Mouse (Mus musculus): ENCODE measurements around the gene Ifit1bl2. TPM values are rescaled to one million over a fixed set of nuclear protein-coding genes. Genes with fewer than 3 reads are reported as not detected.
A peak's percentile ranks its signal among the peaks of the same experiment; 100 is the strongest.
"Not testable (repeated sequence)": the region's sequence is repeated elsewhere in the genome, so short reads cannot be mapped to it uniquely, and the experiment has no call there.

Ifit1bl2 gene
- polyA plus RNA-seq, 1 experiment from 2014 or later = 0.50 TPM

DNA sequence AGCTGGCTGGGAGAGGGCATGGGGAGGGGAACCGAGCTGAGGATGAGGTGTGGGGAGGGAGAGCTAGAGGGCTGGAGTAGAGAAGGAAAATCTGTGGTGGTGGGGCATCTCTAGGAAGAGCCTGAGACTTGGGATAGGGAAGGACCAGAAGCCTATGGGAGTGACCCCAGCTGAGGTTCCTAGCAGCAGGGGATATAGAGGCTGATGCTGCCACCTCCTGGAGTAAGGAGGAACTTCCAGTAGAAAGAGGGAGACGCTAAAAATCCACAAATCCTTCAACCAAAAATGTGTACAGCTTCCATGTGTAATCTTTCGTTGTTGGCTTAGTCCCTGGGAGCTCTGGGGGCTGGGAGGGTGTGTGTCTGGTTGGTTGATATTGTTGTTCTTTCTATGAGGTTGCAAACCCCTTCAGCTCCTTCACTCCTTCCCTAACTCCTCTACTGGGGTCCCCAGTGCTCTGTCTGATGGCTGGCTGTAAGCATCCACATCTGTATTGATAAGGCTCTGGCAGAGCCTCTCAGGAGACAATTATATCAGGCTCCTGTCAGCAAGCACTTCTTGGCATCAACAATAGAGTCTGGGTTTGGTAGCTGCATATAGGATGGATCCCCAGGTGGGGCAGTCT, 3.5 kb downstream of the Ifit1bl2 start:
- Histone ChIP-seq H3K79me2 (ENCODE audit: inconsistent target) (peaks cover 20% of the 10 kb centered on the region), H3K27ac (no peak overlapping the region), H3K36me3 (ENCODE audit: inconsistent target) (no peaks in the 10 kb centered on the region), H3K4me3 (ENCODE audit: inconsistent target) (no peak overlapping the region)
- WGBS (ENCODE audit: missing documents) = 29% methylated on average over 3 of the region's 3 CpGs

- Histone ChIP-seq H3K27ac (no peak overlapping the region; the same call in 1 of the 2 replicates), H3K79me2 (ENCODE audit: inconsistent target) (no peaks in the 10 kb centered on the region), H3K4me3 (ENCODE audit: inconsistent target) (no peak overlapping the region), H3K36me3 (ENCODE audit: inconsistent target) (no peaks in the 10 kb centered on the region)
- 0% methylated on average over 2 of the region's 2 CpGs for WGBS (ENCODE audit: missing documents)
Measured at GRCm38 (mm10) chr19:34633484-34633883, 7.1 kb downstream of the Ifit1bl2 start.

DNA sequence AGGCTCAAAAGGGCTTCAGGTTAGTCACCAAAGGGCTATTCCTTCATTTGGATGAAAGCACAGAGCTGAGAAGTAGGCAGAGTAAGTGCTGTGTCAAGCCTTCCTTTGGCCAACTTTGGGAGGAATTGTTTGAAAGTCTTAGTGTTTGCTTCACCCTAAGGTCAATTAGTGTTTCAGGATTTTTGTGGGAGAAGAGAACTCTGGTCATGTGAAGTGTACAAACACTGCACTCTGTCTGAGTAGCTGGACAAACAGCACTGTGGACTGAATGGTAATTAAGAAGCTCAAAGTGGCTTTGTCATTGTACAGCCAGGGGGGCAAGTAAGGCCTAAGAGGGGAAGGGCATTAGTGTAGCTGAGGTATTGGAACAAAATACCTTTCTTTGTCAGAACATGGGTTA, 9.1 kb downstream of the Ifit1bl2 start:
- Histone ChIP-seq H3K4me3 (ENCODE audit: inconsistent target) (no peak overlapping the region), H3K36me3 (ENCODE audit: inconsistent target) (no peaks in the 10 kb centered on the region), H3K79me2 (ENCODE audit: inconsistent target) (no peaks in the 10 kb centered on the region), H3K27ac (no peak overlapping the region)

DNA sequence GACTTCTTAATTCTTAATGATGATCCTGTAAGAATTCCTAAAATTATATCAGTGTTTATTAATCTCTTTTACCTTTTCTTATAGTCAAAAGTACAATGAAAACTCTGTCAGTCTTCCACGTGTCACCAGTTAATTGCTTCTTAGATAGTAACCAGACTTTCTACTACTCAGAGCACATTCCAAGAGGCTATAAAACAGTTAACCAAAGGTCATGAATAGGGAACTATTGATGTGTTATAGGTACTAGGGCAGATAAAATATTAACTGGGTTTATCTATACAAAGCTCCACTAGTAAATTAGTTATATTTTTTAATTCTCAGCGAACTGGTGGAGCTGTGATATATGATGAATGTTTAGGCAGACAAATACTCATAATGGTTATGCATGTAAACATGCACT, 13.0 kb downstream of the Ifit1bl2 start:
- no peak overlapping the region for H3K4me3 ChIP-seq (ENCODE audit: inconsistent target)
- no peaks in the 10 kb centered on the region for H3K36me3 ChIP-seq (ENCODE audit: inconsistent target)
- no peak overlapping the region for H3K27ac ChIP-seq
- WGBS (ENCODE audit: missing documents) = 90% methylated on average over 2 of the region's 2 CpGs
- H3K79me2 ChIP-seq (ENCODE audit: inconsistent target) = no peaks in the 10 kb centered on the region

- 47% methylated on average over 4 of the region's 4 CpGs for WGBS (ENCODE audit: missing documents)
- H3K4me3 ChIP-seq (ENCODE audit: inconsistent target) = no peak overlapping the region
- H3K27ac ChIP-seq = no peak overlapping the region
- no peaks in the 10 kb centered on the region for H3K79me2 ChIP-seq (ENCODE audit: inconsistent target)
- H3K36me3 ChIP-seq (ENCODE audit: inconsistent target) = no peaks in the 10 kb centered on the region
Measured at GRCm38 (mm10) chr19:34624663-34625062, 15.9 kb downstream of the Ifit1bl2 start.

GRCm38 (mm10) chr19:34623781-34624180, 16.8 kb downstream of the Ifit1bl2 start:
- H3K4me3 ChIP-seq (ENCODE audit: inconsistent target) = no peak overlapping the region
- H3K36me3 ChIP-seq (ENCODE audit: inconsistent target) = no peaks in the 10 kb centered on the region
- no peaks in the 10 kb centered on the region for H3K79me2 ChIP-seq (ENCODE audit: inconsistent target)
- WGBS (ENCODE audit: missing documents) = 99% methylated on average over 6 of the region's 6 CpGs
- no peak overlapping the region for H3K27ac ChIP-seq

DNA sequence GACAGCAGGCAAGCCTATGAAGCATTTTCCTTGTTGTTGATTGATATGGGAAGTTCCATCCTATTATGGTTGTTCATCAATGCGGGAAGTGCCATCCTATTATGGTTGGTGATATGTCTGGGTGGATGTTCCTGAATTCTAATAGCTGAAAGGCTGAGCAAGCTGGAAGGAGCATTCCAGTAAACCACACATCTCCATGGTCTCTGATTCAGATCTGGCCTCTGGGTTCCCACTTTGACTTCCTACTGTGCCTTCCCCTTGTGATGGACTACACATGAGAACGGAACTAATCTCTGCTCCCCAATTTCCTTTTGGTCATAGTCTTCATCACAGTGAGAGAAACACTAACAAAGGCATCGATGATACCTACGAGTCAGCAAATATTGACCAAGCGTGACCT, 19.7 kb downstream of the Ifit1bl2 start:
- WGBS (ENCODE audit: missing documents) = 94% methylated on average over 5 of the region's 5 CpGs
- Histone ChIP-seq H3K36me3 (ENCODE audit: inconsistent target) (no peaks in the 10 kb centered on the region), H3K27ac (no peak overlapping the region), H3K79me2 (ENCODE audit: inconsistent target) (no peaks in the 10 kb centered on the region), H3K4me3 (ENCODE audit: inconsistent target) (no peak overlapping the region)

DNA sequence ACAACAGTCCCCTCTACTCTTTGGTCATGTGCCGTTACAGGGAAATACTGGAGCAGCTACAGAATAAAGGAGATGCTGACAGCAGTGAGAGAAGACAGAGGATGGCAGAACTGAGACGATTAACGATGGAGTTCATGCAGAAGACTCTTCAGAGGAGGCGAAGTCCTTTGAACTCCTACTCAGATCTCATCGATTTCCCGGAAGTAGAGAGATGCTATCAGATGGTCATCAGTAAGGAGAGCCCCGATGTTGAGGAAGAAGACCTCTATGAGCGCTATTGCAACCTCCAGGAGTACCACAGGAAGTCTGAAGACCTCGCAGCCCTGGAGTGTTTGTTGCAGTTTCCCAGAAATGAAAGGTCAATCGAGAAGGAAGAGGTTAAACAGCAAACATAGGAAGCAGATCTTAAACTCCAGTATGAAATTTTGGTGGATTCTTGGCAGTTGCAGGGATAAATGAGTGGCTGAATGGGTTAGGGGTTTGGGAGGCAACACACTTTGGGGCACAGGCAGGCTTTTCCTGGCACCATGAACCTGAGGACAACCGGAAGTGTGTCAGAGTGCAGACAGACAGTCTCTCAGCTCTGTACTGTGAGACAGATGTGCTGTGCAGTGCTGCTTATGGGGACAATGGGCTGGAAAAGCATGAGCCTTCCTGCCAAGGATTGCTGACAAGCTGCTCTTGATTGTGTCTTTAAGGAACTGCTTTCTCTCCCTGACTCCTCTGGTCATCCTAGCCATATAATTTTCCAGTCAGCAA, 28.1 kb downstream of the Ifit1bl2 start:
- not testable (repeated sequence) for H3K4me3 ChIP-seq (ENCODE audit: inconsistent target); H3K36me3 ChIP-seq (ENCODE audit: inconsistent target); H3K27ac ChIP-seq
- H3K79me2 ChIP-seq (ENCODE audit: inconsistent target) = peaks cover 32% of the 10 kb centered on the region; the same call in 1 of the 2 replicates
- WGBS (ENCODE audit: missing documents) = 95% methylated on average over 2 of the region's 11 CpGs

GRCm38 (mm10) chr19:34610118-34610517, 30.4 kb downstream of the Ifit1bl2 start:
- not testable (repeated sequence) for H3K27ac ChIP-seq; H3K36me3 ChIP-seq (ENCODE audit: inconsistent target); H3K4me3 ChIP-seq (ENCODE audit: inconsistent target)
- peaks cover 32% of the 10 kb centered on the region; the same call in 1 of the 2 replicates for H3K79me2 ChIP-seq (ENCODE audit: inconsistent target)
- WGBS (ENCODE audit: missing documents) = 88% methylated on average over 2 of the region's 3 CpGs

GRCm38 (mm10) chr19:34607237-34608051, 33.1 kb downstream of the Ifit1bl2 start, which contains the start of gene Ifit3b:
Gene Ifit3b (plus strand): TSS chr19:34607970.
- peaks cover 32% of the 10 kb centered on the region; the same call in 1 of the 2 replicates for H3K79me2 ChIP-seq (ENCODE audit: inconsistent target)
- peak within 1 kb of the TSS; percentile 84 for H3K27ac ChIP-seq
- peak within 1 kb of the TSS; percentile 9 for H3K4me3 ChIP-seq (ENCODE audit: inconsistent target)
- WGBS (ENCODE audit: missing documents) = 34% methylated on average over 3 of the region's 4 CpGs
- H3K36me3 ChIP-seq (ENCODE audit: inconsistent target) = not testable (repeated sequence)

DNA sequence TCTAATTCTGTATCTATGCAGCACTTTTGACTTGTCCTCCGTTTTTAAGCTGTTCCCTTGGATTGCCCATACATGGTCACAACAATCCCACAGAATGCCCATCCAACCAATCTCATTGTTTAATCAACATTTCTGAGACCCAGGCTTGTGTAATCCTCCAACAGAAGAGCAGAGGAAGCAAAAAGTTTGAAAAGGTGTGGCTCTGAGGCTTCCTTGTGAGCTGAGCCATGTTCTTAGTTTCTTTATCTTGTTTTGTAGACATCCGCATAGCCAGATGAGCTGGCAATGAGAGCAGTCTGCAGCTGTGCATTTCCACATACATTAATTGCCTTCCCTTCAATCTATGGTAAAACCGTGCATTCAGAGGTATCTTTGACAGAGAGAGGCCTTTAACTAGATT, 35.1 kb downstream of the Ifit1bl2 start:
- no peak overlapping the region for H3K4me3 ChIP-seq (ENCODE audit: inconsistent target)
- WGBS (ENCODE audit: missing documents) = 92% methylated on average over 3 of the region's 3 CpGs
- H3K36me3 ChIP-seq (ENCODE audit: inconsistent target) = no peaks in the 10 kb centered on the region
- peaks cover 34% of the 10 kb centered on the region; the same call in 1 of the 2 replicates for H3K79me2 ChIP-seq (ENCODE audit: inconsistent target)
- no peak overlapping the region for H3K27ac ChIP-seq

DNA sequence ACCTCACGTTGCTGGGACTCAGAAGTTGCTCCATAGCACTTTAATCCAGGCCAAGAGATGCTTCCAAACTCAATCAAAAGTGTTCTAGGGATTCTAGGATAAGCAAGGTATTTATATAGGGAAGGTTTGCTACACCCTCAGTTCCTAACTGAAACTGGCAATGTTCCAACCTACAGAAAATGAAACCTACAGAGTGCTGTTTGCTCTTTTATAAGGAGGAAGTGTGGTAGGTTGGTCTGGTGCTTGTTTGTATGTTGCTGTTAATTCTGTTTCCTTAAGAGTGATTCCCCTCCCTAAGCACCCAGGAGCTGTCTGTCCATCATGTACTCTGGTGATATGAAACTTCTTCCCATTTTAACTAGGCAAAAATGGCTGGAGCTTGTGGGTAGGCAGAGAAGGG, 38.7 kb downstream of the Ifit1bl2 start, which contains the start of gene Ifit1bl1:
Gene Ifit1bl1 (minus strand): TSS at position 69 of the 400 bp plus-strand sequence.
- not testable (repeated sequence) for H3K36me3 ChIP-seq (ENCODE audit: inconsistent target); H3K4me3 ChIP-seq (ENCODE audit: inconsistent target)
- H3K27ac ChIP-seq = peak within 1 kb of the TSS; percentile 5; the same call in 1 of the 2 replicates
- H3K79me2 ChIP-seq (ENCODE audit: inconsistent target) = peaks cover 31% of the 10 kb centered on the region; the same call in 1 of the 2 replicates
- 88% methylated on average over 1 of the region's 1 CpGs for WGBS (ENCODE audit: missing documents)

- H3K36me3 ChIP-seq (ENCODE audit: inconsistent target) = peaks cover 19% of the 10 kb centered on the region
- H3K27ac ChIP-seq; H3K4me3 ChIP-seq (ENCODE audit: inconsistent target): not testable (repeated sequence)
- H3K79me2 ChIP-seq (ENCODE audit: inconsistent target) = peaks cover 43% of the 10 kb centered on the region; the same call in 1 of the 2 replicates
Measured at GRCm38 (mm10) chr19:34599250-34599649, 41.3 kb downstream of the Ifit1bl2 start.

- Histone ChIP-seq H3K36me3 (ENCODE audit: inconsistent target) (peaks cover 28% of the 10 kb centered on the region), H3K4me3 (ENCODE audit: inconsistent target) (no peak overlapping the region), H3K27ac (no peak overlapping the region), H3K79me2 (ENCODE audit: inconsistent target) (peaks cover 43% of the 10 kb centered on the region; the same call in 1 of the 2 replicates)
- WGBS (ENCODE audit: missing documents) = 80% methylated on average over 2 of the region's 2 CpGs
Measured at GRCm38 (mm10) chr19:34598341-34598740, 42.2 kb downstream of the Ifit1bl2 start.
